Mouse (Mus musculus) adrenal gland, adult (tissue): ENCODE measurements at regions not wholly inside any gene's neighbourhood (a gene's known extent, or its start where the extent isn't known, plus 50 kb on each side); places are given as distances from the start of the nearest gene placed in this dataset.

Experiments used
- DNase-seq, 2 experiments: peaks; one replicate each; pipeline ENCODE4 v3.0.0; 2022 to 2023; ENCODE audit warnings: low spot score in 1 of 2; ENCODE audit not compliant: inconsistent age in 2 of 2

GRCm38 (mm10) chr11:54195954-54196353 is 53.5 kb downstream of the Csf2 start:
- DNase-seq = no peak

GRCm38 (mm10) chr11:54194733-54195132 is 54.7 kb downstream of the Csf2 start:
- no peak for DNase-seq

GRCm38 (mm10) chr11:54192275-54192674 is 57.2 kb downstream of the Csf2 start:
- DNase-seq = no peak

- no peak for DNase-seq
These were observed 61.6 kb downstream of the Csf2 start for GRCm38 (mm10) chr11:54187826-54188225.

- DNase-seq = no peak
These were observed 62.1 kb downstream of the Csf2 start for GRCm38 (mm10) chr11:54187377-54187776.

- DNase-seq = no peak
These were observed 63.6 kb downstream of the Csf2 start for GRCm38 (mm10) chr11:54185710-54186325.

- peak; percentile 28 to 60 for DNase-seq
These were observed 67.7 kb downstream of the Csf2 start for GRCm38 (mm10) chr11:54181696-54182323.
